Mouse (Mus musculus): Measurements from ENCODE around the gene Vmn2r23.

DNA sequence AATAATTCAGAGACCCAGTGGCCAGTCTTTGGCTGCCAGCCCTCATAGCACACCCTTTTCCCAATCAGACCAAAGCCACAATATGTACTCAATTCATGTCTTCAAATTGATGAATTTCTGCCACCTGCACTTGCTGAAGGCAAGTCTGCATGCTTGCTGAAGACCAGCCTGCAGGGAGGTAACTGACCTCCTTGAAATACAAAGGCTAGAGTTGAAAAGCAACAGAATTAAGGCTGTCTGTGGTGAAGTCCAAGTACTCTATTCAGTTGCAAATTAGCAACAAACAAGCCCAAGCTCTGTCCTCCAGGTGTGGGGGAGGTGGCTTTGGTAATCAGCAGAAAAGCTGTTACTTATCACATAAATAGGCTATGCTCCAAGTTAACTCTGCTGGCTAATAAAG is 5.3 kb upstream of the Vmn2r23 start:
- TF ChIP-seq CTCF (IDR thresholded peaks at IDR 0.05) = no peak
- no peak for TF ChIP-seq EP300 (IDR thresholded peaks at IDR 0.05)

All from lung, postnatal 0 days (tissue).